Mouse (Mus musculus) embryo, embryonic 9.5 days (tissue): ENCODE data around the gene Tmem33.

ENCODE experiments used
- DNase-seq: peaks from one replicate; pipeline ENCODE4 v3.0.0-alpha.2; 2017; ENCODE audit errors: extremely low spot score

Gene Tmem33

GRCm38 (mm10) chr5:67321656-67322268 is 61.4 kb downstream of the Tmem33 start:
- no peak for DNase-seq

GRCm38 (mm10) chr5:67324032-67324431 is 63.7 kb downstream of the Tmem33 start:
- no peak for DNase-seq

GRCm38 (mm10) chr5:67340811-67341210 is 80.4 kb downstream of the Tmem33 start:
- no peak for DNase-seq
